Mouse (Mus musculus) duodenum, adult 2 months (tissue): Measurements from ENCODE around the gene Ccdc71l. TPM values are rescaled to one million over a fixed set of nuclear protein-coding genes. Genes with fewer than 3 reads are reported as not detected.

Source experiments
- polyA plus RNA-seq: library from polyadenylated mRNA; depleted of rRNA; stranded (reverse); fragments of >200 nt; gene quantifications from 2 replicates; pipeline ENCODE4 v1.2.3, GENCODE M21; 2012; ENCODE audit warnings: low replicate concordance; rRNA removed

Ccdc71l gene
- polyA plus RNA-seq: 26.6 and 90.9 TPM in 2 replicates

GRCm38 (mm10) chr12:32378528-32379295 lies at the start of gene Ccdc71l:
Gene Ccdc71l (plus strand): TSS chr12:32378704.

Other genes with a start within 250 kb of the Ccdc71l start
- gene Pik3cg, start 170.0 kb upstream of the Ccdc71l start, polyA plus RNA-seq: 0.87 and 1.3 TPM in 2 replicates